In the genomic region with DNA sequence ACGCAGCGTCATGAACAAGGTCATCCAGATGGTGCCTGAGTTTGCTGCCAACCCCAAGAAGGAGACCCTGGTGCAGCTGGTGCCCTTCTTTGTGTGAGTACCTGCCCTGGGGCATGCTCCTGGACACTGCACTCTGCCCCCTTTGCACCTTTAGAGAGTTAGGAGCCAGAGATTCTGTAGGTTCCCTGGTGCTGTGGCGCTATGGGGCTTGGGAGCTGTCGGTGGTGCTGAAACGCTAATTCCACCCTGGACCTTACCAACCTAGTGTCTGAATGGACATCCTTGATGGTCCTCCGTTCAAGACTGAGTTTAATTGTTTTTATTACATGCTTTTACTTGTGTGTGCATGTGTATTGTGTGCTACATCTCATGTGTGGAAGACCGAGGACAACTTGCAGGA, we compare ENCODE assay signal across 10 mouse cellular contexts.
DNase-seq lines count a peak whose midpoint lies in the region; ATAC-seq and TF ChIP-seq lines count a peak whose summit lies in the region.
"Had no signal": no experiment of that assay in that cellular context is flagged by ENCODE, and none has a peak within 500 bp of the region (broad histone marks: within the 10 kb centered on the region; RNA-seq: fewer than 3 reads in every experiment).

No protein-coding gene starts in this region.

- WGBS in hindbrain, embryonic 10.5 days = 52% methylated on average over 7 of the region's 7 CpGs
- 56% methylated on average over 7 of the region's 7 CpGs for WGBS in hindbrain, embryonic 13.5 days
- WGBS in forebrain, postnatal 0 days = 56% methylated on average over 7 of the region's 7 CpGs

- H3K4me2 ChIP-seq in hindbrain, embryonic 13.5 days = no peak overlapping the region
- H3K4me2 ChIP-seq in forebrain, postnatal 0 days (ENCODE audit: low read depth) = no peak overlapping the region
- H3K4me2 ChIP-seq: stomach, embryonic 15.5 days had no signal

- H3K4me1 ChIP-seq in hindbrain, embryonic 10.5 days (replicated peaks) = no peaks in the 10 kb centered on the region
- H3K4me1 ChIP-seq in hindbrain, embryonic 13.5 days (replicated peaks) = no peaks in the 10 kb centered on the region; the same call in 1 of the 2 replicates
- peaks cover 3 to 9% of the 10 kb centered on the region in 2 experiments; a peak in 3 of 4 replicates for H3K4me1 ChIP-seq in ES-E14 (ENCODE audit: control insufficient read depth in 2 of 2, insufficient read depth in 2 of 2, low read length in 2 of 2, poor library complexity in 1 of 2)
- H3K4me1 ChIP-seq in forebrain, postnatal 0 days (ENCODE audit: insufficient read depth) = no peaks in the 10 kb centered on the region
- H3K4me1 ChIP-seq: stomach, embryonic 15.5 days had no signal

- DNase-seq in hindbrain, embryonic 10.5 days (ENCODE audit: low spot score) = peak; percentile 32
- DNase-seq in ES-E14 (ENCODE audit: low read depth, low spot score) = peak; percentile 31
- peak; percentile 3 for DNase-seq in c-Kit-positive CD71-positive TER-119-negative erythroid progenitor cells, embryonic 14.5 days (ENCODE audit: low read depth)
- DNase-seq in kidney, postnatal 4 days = peak; percentile 69 to 74
- DNase-seq in right cerebral cortex, postnatal 25 days = no peak
- no peak for DNase-seq in forebrain, postnatal 0 days
- DNase-seq in left cerebral cortex, adult 8-10 months (ENCODE audit: low spot score in 2 of 2) = no peak

- no peak for TF ChIP-seq CTCF in forebrain, postnatal 0 days (IDR thresholded peaks at IDR 0.05; ENCODE audit: low read depth)

- H3K27ac ChIP-seq in hindbrain, embryonic 10.5 days = no peak overlapping the region
- H3K27ac ChIP-seq in hindbrain, embryonic 13.5 days = no peak overlapping the region
- no peak overlapping the region for H3K27ac ChIP-seq in ES-E14 (ENCODE audit: insufficient read depth, low read depth, low read length, poor library complexity, severe bottlenecking)
- H3K27ac ChIP-seq in forebrain, postnatal 0 days (ENCODE audit: low read depth, low read length) = no peak overlapping the region
- H3K27ac ChIP-seq: stomach, embryonic 15.5 days had no signal

- in situ Hi-C loops in ES-E14 (cut with MboI; ENCODE audit: low sequenced_read_pairs in 2 of 2, unreplicated experiment in 2 of 2) = no loop called here

- ATAC-seq in hindbrain, embryonic 13.5 days (ENCODE audit: low FRiP score) = no peak
- no peak for ATAC-seq in forebrain, postnatal 0 days
- ATAC-seq: hindbrain, embryonic 16.5 days had no signal

- H3K9ac ChIP-seq in hindbrain, embryonic 13.5 days = no peak overlapping the region
- no peak overlapping the region for H3K9ac ChIP-seq in ES-E14 (ENCODE audit: insufficient read depth, low read depth, low read length, poor library complexity, severe bottlenecking)
- no peak overlapping the region for H3K9ac ChIP-seq in forebrain, postnatal 0 days
- H3K9ac ChIP-seq: stomach, embryonic 15.5 days had no signal

- H3K36me3 ChIP-seq in hindbrain, embryonic 10.5 days = no peaks in the 10 kb centered on the region
- no peaks in the 10 kb centered on the region for H3K36me3 ChIP-seq in hindbrain, embryonic 13.5 days
- H3K36me3 ChIP-seq in ES-E14 (ENCODE audit: control insufficient read depth, insufficient read depth, low read length, poor library complexity, severe bottlenecking) = no peaks in the 10 kb centered on the region
- no peaks in the 10 kb centered on the region for H3K36me3 ChIP-seq in forebrain, postnatal 0 days (ENCODE audit: insufficient read depth)
- H3K36me3 ChIP-seq: stomach, embryonic 15.5 days had no signal

- H3K9me3 ChIP-seq in hindbrain, embryonic 10.5 days = no peaks in the 10 kb centered on the region
- no peaks in the 10 kb centered on the region for H3K9me3 ChIP-seq in hindbrain, embryonic 13.5 days
- no peaks in the 10 kb centered on the region for H3K9me3 ChIP-seq in ES-E14 (ENCODE audit: control insufficient read depth, insufficient read depth, low read depth, low read length)
- no peaks in the 10 kb centered on the region for H3K9me3 ChIP-seq in forebrain, postnatal 0 days (ENCODE audit: low read length)
- H3K9me3 ChIP-seq: stomach, embryonic 15.5 days had no signal

- H3K27me3 ChIP-seq in hindbrain, embryonic 10.5 days (ENCODE audit: insufficient read depth, poor library complexity, severe bottlenecking) = no peaks in the 10 kb centered on the region
- no peaks in the 10 kb centered on the region for H3K27me3 ChIP-seq in hindbrain, embryonic 13.5 days
- H3K27me3 ChIP-seq in forebrain, postnatal 0 days (ENCODE audit: insufficient read depth, low read length) = no peaks in the 10 kb centered on the region
- H3K27me3 ChIP-seq: stomach, embryonic 15.5 days had no signal

- no peak overlapping the region for H3K4me3 ChIP-seq in hindbrain, embryonic 10.5 days
- no peak overlapping the region for H3K4me3 ChIP-seq in hindbrain, embryonic 13.5 days
- H3K4me3 ChIP-seq in ES-E14 (ENCODE audit: insufficient read depth in 1 of 2, low read depth in 1 of 2, low read length in 2 of 2, poor library complexity in 1 of 2, severe bottlenecking in 1 of 2) = no peak overlapping the region
- H3K4me3 ChIP-seq in forebrain, postnatal 0 days (ENCODE audit: low read depth, low read length) = no peak overlapping the region
- H3K4me3 ChIP-seq: stomach, embryonic 15.5 days had no signal

TF ChIP-seq in ES-E14, 5 proteins besides CTCF, POLR2A, EP300 and RAD21:
- TF ChIP-seq ZNF384 (IDR thresholded peaks at IDR 0.05; ENCODE audit: low read depth, low read length) (no peak), HCFC1 (IDR thresholded peaks at IDR 0.05; ENCODE audit: borderline replicate concordance, insufficient read depth, low read length) (no peak), ZC3H11A (IDR thresholded peaks at IDR 0.05; ENCODE audit: borderline replicate concordance, low read depth, low read length) (no peak), MAFK (IDR thresholded peaks at IDR 0.05; ENCODE audit: insufficient read depth, low read depth, low read length) (no peak), CHD2 (IDR thresholded peaks at IDR 0.05; ENCODE audit: low read depth, low read length) (no peak)

Comparison
In these comparisons a context has a peak if more than half of its experiments do, and no peak if none do; other contexts are left out.
1. DNase-seq: peak in hindbrain, embryonic 10.5 days (single experiment), ES-E14 (single experiment), c-Kit-positive CD71-positive TER-119-negative erythroid progenitor cells, embryonic 14.5 days (single experiment) and kidney, postnatal 4 days (2 of 2); none in right cerebral cortex, postnatal 25 days (single experiment), forebrain, postnatal 0 days (single experiment) and left cerebral cortex, adult 8-10 months (0 of 2).